In genomic region chr4:23732471-23732870, GRCm38 (mm10) we compare ENCODE assay signal across 21 mouse cellular contexts.
"Had no signal": no experiment of that assay in that cellular context is flagged by ENCODE, and none has a peak within 500 bp of the region (broad histone marks: within the 10 kb centered on the region; RNA-seq: fewer than 3 reads in every experiment).

No protein-coding gene starts in this region.

- H3K4me1 ChIP-seq: megakaryocyte, embryonic 14.5 days; midbrain, embryonic 12.5 days had no signal

- H3K27me3 ChIP-seq: megakaryocyte, embryonic 14.5 days; midbrain, embryonic 12.5 days had no signal

- H3K9me3 ChIP-seq: megakaryocyte, embryonic 14.5 days; midbrain, embryonic 12.5 days had no signal

- H3K9ac ChIP-seq: liver, embryonic 14.5 days; liver, postnatal 0 days; lung, embryonic 14.5 days; midbrain, embryonic 12.5 days had no signal

- H3K27ac ChIP-seq: hindbrain, postnatal 0 days; kidney, postnatal 0 days; left cerebral cortex, adult 2 months; liver, embryonic 14.5 days; midbrain, embryonic 12.5 days; stomach, postnatal 0 days had no signal

- DNase-seq: kidney, adult 18-20 months; kidney, postnatal 36 days; layer of hippocampus, postnatal 36 days; liver, postnatal 0 days; lung, embryonic 14.5 days; right cerebral cortex, adult 18-20 months; right cerebral cortex, postnatal 14 days; right cerebral cortex, postnatal 4 days; thymus, postnatal 25 days had no signal

- ATAC-seq: hindbrain, postnatal 0 days; inflammation-experienced regulatory T-cells, adult 6 months; intestine, embryonic 16.5 days; liver, postnatal 0 days; lung, postnatal 0 days; midbrain, embryonic 16.5 days had no signal

- H3K36me3 ChIP-seq: midbrain, embryonic 12.5 days had no signal

- H3K4me2 ChIP-seq: lung, embryonic 14.5 days; midbrain, embryonic 12.5 days had no signal

- H3K4me3 ChIP-seq: left cerebral cortex, adult 2 months; megakaryocyte, embryonic 14.5 days; midbrain, embryonic 12.5 days; myocyte had no signal
